Mouse (Mus musculus) thymus, postnatal 36 days (tissue): Measurements from ENCODE around the gene Cnr1.

Source experiments
- DNase-seq, 2 experiments: peaks; one replicate each; pipeline ENCODE4 v3.0.0; 2022; ENCODE audit warnings: mixed read lengths in 2 of 2

The Cnr1 gene

GRCm38 (mm10) chr4:33943936-33944335 lies 19.5 kb downstream of the Cnr1 start:
- DNase-seq = no peak

- DNase-seq = no peak
Observed at GRCm38 (mm10) chr4:33945742-33946141, 21.3 kb downstream of the Cnr1 start.

GRCm38 (mm10) chr4:33947584-33947983 lies 23.2 kb downstream of the Cnr1 start:
- DNase-seq = no peak

GRCm38 (mm10) chr4:33957398-33957797 lies 33.0 kb downstream of the Cnr1 start:
- DNase-seq = no peak

GRCm38 (mm10) chr4:33958515-33958914 lies 34.1 kb downstream of the Cnr1 start:
- no peak for DNase-seq

GRCm38 (mm10) chr4:33959841-33960240 lies 35.4 kb downstream of the Cnr1 start:
- no peak for DNase-seq

GRCm38 (mm10) chr4:33970726-33971125 lies 46.3 kb downstream of the Cnr1 start:
- no peak for DNase-seq

- DNase-seq = no peak
Observed at GRCm38 (mm10) chr4:33988466-33989089, 64.2 kb downstream of the Cnr1 start.

GRCm38 (mm10) chr4:33992687-33993086 lies 68.3 kb downstream of the Cnr1 start:
- DNase-seq = no peak

- DNase-seq = no peak
Observed at GRCm38 (mm10) chr4:33996382-33996781, 72.0 kb downstream of the Cnr1 start.
